Mouse (Mus musculus) C2C12 (cell line): ENCODE data around the gene Enah.

Source experiments
- CEBPB ChIP-seq: IDR thresholded peaks from one replicate; pipeline ENCODE4 v1.6.1; 2011; ENCODE audit warnings: low read depth, mild to moderate bottlenecking, control low read depth, moderate library complexity
- CTCF ChIP-seq: IDR thresholded peaks from one replicate; pipeline ENCODE4 v1.5.1; 2011; ENCODE audit not compliant: control insufficient read depth, insufficient read depth, insufficient read length
- MAX ChIP-seq: IDR thresholded peaks from one replicate; pipeline ENCODE4 v1.6.1; 2011; ENCODE audit warnings: mild to moderate bottlenecking, control low read depth
- MYOD1 ChIP-seq: IDR thresholded peaks from one replicate; pipeline ENCODE4 v1.6.1; 2011; ENCODE audit warnings: low read depth; ENCODE audit not compliant: control insufficient read depth, insufficient read length
- MYOG ChIP-seq: IDR thresholded peaks from one replicate; pipeline ENCODE4 v1.6.1; 2011; ENCODE audit not compliant: control insufficient read depth, insufficient read length; ENCODE audit errors: extremely low read depth
- USF1 ChIP-seq: IDR thresholded peaks from one replicate; pipeline ENCODE4 v1.6.1; 2011; ENCODE audit warnings: low read depth, mild to moderate bottlenecking, control low read depth, moderate library complexity

DNA sequence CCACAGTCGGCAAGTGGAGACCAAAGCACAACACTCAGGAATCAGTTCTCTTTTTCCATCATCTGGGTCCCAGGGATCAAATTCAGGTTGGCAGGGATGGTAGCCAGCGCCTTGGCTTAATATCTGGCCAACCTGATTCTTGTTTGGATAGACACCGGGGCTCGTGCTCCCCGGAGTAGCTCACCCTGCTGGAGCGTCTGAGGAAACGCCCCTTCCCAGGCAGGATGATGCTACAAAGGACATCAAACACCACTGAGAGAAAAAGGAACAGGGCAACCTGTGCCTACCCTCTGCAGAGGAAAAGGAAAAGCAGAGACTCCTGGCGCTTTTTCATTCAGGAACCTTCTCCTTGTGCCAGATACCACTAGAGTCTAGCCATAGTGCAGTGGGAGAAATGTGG, 156.4 kb downstream of the Enah start:
- TF ChIP-seq CTCF (no peak), MYOD1 (no peak), MAX (no peak), CEBPB (no peak), MYOG (no peak), USF1 (no peak)
